Mouse (Mus musculus) cortical plate, adult 2 months (tissue): ENCODE measurements around the gene Sema4d. TPM values are rescaled to one million over a fixed set of nuclear protein-coding genes. Genes with fewer than 3 reads are reported as not detected.

Experiments used
- H3K27ac ChIP-seq: fragments of 200-500 bp; 2 replicates; pipeline ENCODE4 v1.5.1; 2012; ENCODE audit warnings: low read length, control low read depth, inconsistent platforms; ENCODE audit not compliant: insufficient read depth
- H3K4me1 ChIP-seq: fragments of 200-500 bp; 2 replicates; pipeline ENCODE4 v1.6.1; 2011; ENCODE audit warnings: low read length; ENCODE audit not compliant: control insufficient read depth, insufficient read depth
- H3K4me3 ChIP-seq: fragments of 200-500 bp; 2 replicates; pipeline ENCODE4 v1.5.1; 2011; ENCODE audit warnings: mild to moderate bottlenecking, low read length, control low read depth; ENCODE audit not compliant: insufficient read depth
- CTCF ChIP-seq: fragments of 200-500 bp; IDR thresholded peaks from 2 replicates; pipeline ENCODE4 v1.5.1; 2011; ENCODE audit warnings: mild to moderate bottlenecking, control low read depth, low read length; ENCODE audit not compliant: insufficient read depth; ENCODE audit errors: extremely low read depth
- POLR2A ChIP-seq: fragments of 200-500 bp; IDR thresholded peaks from 2 replicates; pipeline ENCODE4 v1.6.1; 2011; ENCODE audit warnings: mild to moderate bottlenecking, low read length, control low read depth; ENCODE audit not compliant: insufficient read depth; ENCODE audit errors: extremely low read depth
- polyA plus RNA-seq: library from polyadenylated mRNA; depleted of rRNA; stranded (reverse); fragments of >200 nt; gene quantifications from 2 replicates; pipeline ENCODE4 v1.2.3, GENCODE M21; 2012

Sema4d gene
- polyA plus RNA-seq, 1 experiment, result 99.9 TPM

DNA sequence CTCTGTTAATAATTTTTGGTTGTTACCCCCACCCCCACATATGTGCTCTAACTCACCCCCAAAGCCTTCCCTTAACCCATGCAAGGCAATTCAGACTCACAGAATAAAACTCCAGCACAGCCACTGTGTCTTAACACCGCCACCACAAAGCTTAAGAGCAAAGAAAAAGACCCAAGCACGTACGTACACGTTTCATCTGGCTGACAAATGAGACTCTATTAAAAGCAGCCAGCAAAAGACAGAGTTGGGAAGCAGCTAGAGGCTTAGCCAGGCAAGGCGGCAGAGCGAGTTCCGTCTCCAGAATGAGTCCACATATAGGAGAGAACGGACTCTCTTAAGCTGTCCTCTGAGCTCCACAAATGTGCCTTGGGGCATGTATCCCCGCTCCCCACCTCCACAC lies 37.5 kb downstream of the Sema4d start:
- peaks cover 26% of the 10 kb centered on the region for H3K4me1 ChIP-seq
- no peak overlapping the region; the same call in 1 of the 2 replicates for H3K27ac ChIP-seq
- no peak overlapping the region for H3K4me3 ChIP-seq
- TF ChIP-seq CTCF (no peak), POLR2A (no peak)

DNA sequence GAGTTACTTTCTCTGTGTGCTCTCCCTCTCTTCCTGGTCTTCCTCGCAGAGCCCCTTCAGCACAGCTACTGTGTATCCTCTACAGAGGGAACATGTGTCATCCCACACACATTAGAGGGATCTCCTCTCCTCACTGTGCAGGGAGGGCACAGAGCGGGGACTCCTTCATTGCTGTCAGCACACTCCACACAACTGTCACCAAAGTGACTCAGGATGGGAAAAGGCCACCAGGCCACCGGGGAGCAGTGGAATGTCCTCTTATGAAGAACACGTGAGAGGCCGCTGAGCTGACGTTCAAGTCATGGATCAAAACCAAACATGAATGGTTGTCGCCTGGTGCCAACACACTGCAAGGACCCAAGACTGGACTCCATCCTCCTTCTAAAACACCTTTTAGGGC lies 38.0 kb downstream of the Sema4d start:
- H3K4me3 ChIP-seq, result no peak overlapping the region
- peaks cover 26% of the 10 kb centered on the region for H3K4me1 ChIP-seq
- peak overlapping the region; percentile 6; the same call in 1 of the 2 replicates for H3K27ac ChIP-seq
- TF ChIP-seq POLR2A (no peak), CTCF (no peak)

DNA sequence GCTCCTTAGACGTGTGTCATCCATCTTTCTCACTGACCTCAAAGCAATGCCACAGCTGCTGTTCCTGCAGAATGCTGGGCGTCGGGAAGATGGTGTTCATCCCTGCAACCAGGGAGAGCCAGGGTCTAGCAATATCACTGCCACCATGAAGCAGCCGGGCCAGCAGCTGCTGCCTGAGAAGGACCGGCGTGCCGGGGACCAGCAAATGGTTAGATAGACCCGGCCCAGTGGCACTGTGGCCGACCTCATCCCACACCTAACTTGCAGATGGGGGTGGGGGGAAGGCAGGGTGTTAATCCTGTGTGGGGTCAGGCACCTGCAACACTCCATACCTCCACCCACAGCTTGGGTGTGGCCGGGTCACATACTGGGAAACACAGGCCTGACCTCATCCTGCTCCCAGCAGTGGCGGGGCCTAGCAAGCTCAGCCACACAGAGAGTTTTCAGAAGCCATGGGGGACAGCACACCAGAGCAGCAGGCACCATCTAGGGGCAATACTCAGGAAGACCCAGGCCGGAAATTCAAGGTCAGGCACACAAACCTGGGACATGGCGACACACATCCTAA lies 38.9 kb downstream of the Sema4d start:
- H3K4me3 ChIP-seq, result no peak overlapping the region
- TF ChIP-seq CTCF, result no peak
- no peak for TF ChIP-seq POLR2A
- H3K4me1 ChIP-seq, result peaks cover 26% of the 10 kb centered on the region
- H3K27ac ChIP-seq, result no peak overlapping the region

DNA sequence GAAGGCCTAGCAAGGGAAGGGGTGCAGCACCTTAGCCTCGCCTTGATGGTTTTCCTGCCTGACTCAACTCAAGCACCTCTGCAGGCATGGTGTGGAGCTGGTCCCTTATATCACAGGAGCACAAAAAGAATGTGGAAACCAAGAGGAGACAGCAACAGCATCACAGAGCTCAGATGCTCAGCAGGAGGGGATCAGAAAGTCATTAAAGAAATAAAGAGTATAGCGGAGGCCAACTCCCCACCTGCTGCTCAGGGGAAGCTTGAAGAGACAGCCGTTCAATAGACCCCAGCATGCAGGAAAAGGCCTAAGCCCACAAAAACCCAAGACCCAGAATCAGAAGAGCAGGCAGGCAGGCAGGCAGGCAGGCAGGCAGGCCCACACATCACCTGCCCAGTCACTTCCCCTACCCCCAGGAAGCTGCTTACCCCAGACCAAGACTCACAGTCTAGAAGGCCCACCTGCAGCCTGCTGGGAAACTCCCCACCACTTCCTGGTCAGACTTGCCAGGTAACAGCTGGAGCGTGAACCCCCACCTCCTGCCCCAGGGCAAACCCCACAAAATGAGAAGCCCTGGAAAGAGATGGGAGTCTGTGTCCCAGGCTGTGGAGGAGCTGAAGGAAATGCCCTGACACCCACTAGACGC lies 39.6 kb downstream of the Sema4d start:
- peak overlapping the region; percentile 6 for H3K27ac ChIP-seq
- H3K4me1 ChIP-seq, result peaks cover 26% of the 10 kb centered on the region
- no peak overlapping the region for H3K4me3 ChIP-seq
- TF ChIP-seq CTCF (no peak), POLR2A (no peak)

DNA sequence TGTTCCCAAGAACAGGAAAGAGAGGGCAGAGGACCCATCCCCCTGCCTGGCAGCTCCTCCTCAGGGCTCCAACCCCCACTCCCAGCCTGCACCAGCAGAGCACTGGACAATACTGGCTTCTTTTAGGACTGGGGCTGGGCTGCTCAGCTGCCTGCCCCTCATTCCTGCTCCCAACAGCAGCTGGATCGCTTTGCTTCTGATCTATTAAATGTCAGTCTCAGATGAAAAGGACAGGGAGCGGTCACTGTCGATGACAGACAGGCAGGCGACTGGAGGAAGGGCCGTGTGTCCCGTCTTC lies 40.4 kb downstream of the Sema4d start:
- Histone ChIP-seq H3K27ac (peak overlapping the region; percentile 6; the same call in 1 of the 2 replicates), H3K4me3 (no peak overlapping the region), H3K4me1 (peaks cover 26% of the 10 kb centered on the region)
- no peak for TF ChIP-seq CTCF
- no peak for TF ChIP-seq POLR2A

- Histone ChIP-seq H3K4me1 (peaks cover 24% of the 10 kb centered on the region), H3K27ac (peak overlapping the region; percentile 6; the same call in 1 of the 2 replicates), H3K4me3 (no peak overlapping the region)
- no peak for TF ChIP-seq POLR2A
- TF ChIP-seq CTCF, result no peak
These were observed 41.0 kb downstream of the Sema4d start for GRCm38 (mm10) chr13:51752346-51753167.

DNA sequence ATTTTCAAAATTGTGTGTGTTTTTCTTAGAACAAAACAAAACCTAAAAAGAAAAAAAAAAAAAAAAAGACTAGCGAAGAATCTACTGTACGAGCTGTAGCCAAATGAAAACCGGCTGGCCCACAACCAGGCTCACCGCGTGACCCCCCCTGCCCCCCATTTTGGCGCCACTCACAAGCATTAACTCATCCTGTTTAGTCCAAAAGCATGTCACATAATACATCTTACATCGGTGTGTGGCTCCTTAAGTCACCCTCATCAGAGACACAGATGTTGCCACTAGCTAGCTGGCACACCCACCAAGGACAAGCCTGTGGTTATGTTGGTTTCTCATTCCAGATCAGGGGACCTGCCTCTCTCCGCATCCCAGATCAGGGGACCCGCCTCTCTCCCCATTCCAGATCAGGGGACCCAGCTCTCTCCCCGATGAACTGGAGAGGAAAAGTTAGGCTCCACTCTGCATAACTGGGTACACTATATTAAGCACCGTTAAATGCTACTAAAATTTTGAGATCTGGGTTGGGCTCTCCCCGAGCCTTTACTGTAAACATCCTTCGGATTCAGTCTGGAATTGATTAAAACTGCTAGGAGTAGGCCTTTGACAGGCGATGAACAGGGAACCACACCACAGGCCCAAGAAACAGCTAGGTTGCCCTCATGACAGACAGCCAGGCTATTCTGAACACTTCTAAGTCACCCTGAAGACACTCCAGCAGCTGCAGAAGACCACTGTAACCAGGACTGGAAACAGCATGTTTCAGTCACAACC lies 43.8 kb downstream of the Sema4d start:
- TF ChIP-seq CTCF (no peak), POLR2A (no peak)
- Histone ChIP-seq H3K27ac (no peak overlapping the region), H3K4me1 (peaks cover 15% of the 10 kb centered on the region), H3K4me3 (no peak overlapping the region)

DNA sequence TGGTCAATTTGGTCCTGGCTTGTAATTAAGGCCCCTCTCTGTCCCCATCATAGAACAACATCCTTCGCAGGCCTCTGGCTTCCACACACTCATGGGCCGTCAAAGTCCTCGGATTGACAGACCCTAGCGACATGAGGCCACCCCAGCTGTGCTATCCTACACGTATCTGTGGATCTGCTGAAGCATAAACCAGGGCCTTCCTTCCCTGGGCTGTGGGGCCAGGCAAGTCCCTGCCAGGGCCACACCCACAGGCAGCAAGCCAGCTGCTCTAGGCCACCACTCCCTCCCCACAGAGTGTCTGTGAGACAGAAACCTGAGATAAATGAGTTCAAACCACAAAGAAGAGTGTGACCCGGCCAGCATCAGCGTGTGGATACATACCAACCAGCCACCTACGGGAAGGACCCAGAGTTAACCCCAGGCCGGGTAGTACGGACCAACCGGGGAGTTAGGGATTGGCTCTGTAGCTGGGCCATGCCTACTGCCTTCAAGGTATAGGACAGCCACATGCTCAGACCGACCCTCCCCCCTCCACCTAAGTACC lies 45.5 kb downstream of the Sema4d start:
- no peak overlapping the region for H3K27ac ChIP-seq
- peaks cover 8% of the 10 kb centered on the region for H3K4me1 ChIP-seq
- no peak overlapping the region for H3K4me3 ChIP-seq
- TF ChIP-seq CTCF (no peak), POLR2A (no peak)

- TF ChIP-seq CTCF, result no peak
- no peak for TF ChIP-seq POLR2A
- no peak overlapping the region for H3K4me3 ChIP-seq
- H3K4me1 ChIP-seq, result peaks cover 2% of the 10 kb centered on the region; the same call in 1 of the 2 replicates
- H3K27ac ChIP-seq, result no peak overlapping the region
These were observed 46.5 kb downstream of the Sema4d start for GRCm38 (mm10) chr13:51747069-51747468.
